Mouse (Mus musculus) spleen, adult 2 months (tissue): ENCODE results near the gene Oasl2.

Source experiments
- CTCF ChIP-seq: fragments of 200-500 bp; IDR thresholded peaks from 2 replicates; pipeline ENCODE4 v1.5.1; 2011; ENCODE audit warnings: mild to moderate bottlenecking, inconsistent platforms; ENCODE audit not compliant: insufficient read depth, insufficient read length, insufficient replicate concordance; ENCODE audit errors: extremely low read depth
- POLR2A ChIP-seq: fragments of 200-500 bp; IDR thresholded peaks from 2 replicates; pipeline ENCODE4 v1.6.1; 2011; ENCODE audit warnings: low read depth, low read length, inconsistent platforms

- TF ChIP-seq POLR2A (no peak), CTCF (no peak)
Observed at GRCm38 (mm10) chr5:114942766-114943130, 46.0 kb downstream of the Oasl2 start.
